In the genomic region with DNA sequence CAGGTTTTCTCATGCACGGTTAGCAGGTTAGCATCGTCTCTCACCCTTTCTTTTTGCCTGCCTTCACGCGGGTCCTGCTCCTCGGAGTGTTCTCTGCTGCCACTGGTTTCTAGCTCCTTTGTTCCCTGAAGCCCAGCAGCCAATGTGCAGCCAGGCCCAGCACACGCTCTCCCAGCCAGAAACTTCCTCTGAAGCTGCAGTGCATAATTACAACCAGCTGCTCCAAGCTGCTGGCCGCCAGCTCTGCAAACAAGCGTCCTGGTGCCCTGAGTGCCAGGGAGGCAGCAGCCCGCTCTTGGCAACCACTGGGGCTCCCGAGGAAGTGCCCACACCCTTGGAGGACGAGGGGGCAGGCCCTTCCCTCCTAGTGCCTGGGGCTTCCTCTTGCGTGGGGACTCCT, we compare ENCODE assay signal across 8 mouse cellular contexts.
DNase-seq lines count a peak whose midpoint lies in the region; ATAC-seq and TF ChIP-seq lines count a peak whose summit lies in the region.

No protein-coding gene starts in this region.

- peak; percentile 95 for ATAC-seq in hindbrain, postnatal 0 days

- H3K36me3 ChIP-seq in hindbrain, postnatal 0 days (ENCODE audit: insufficient read depth, low read length), result no peaks in the 10 kb centered on the region
- no peaks in the 10 kb centered on the region for H3K36me3 ChIP-seq in megakaryocyte, embryonic 14.5 days (replicated peaks; ENCODE audit: low read length)

- 1% methylated on average over 12 of the region's 12 CpGs for WGBS in hindbrain, postnatal 0 days

- peak overlapping the region; percentile 37 for H3K4me2 ChIP-seq in hindbrain, postnatal 0 days (ENCODE audit: low read depth, low read length)

- DNase-seq in adrenal gland, postnatal 10 days, result peak; percentile 70
- peak; percentile 90 for DNase-seq in embryo, embryonic 10.5 days (ENCODE audit: low spot score)
- peak; percentile 78 for DNase-seq in gastrocnemius, postnatal 25 days
- DNase-seq in hindbrain, postnatal 0 days (ENCODE audit: low spot score), result peak; percentile 94
- peak; percentile 37 to 50 for DNase-seq in left cerebral cortex, adult 2 months (ENCODE audit: extremely low spot score in 1 of 2, low spot score in 2 of 2)
- peak; percentile 59 to 70 for DNase-seq in right cerebral cortex, postnatal 36 days (ENCODE audit: low spot score in 2 of 2)
- DNase-seq in natural killer cell, adult 2 months (ENCODE audit: low spot score in 2 of 2), result no peak

- intact Hi-C loops in left cerebral cortex, adult 2 months (cut with DNase I), result loop anchor here (5.0 kb wide), 1 partner anchor 77 kb away; no protein-coding TSS in a partner anchor

- no peak overlapping the region for H3K4me3 ChIP-seq in hindbrain, postnatal 0 days (ENCODE audit: low read length)
- H3K4me3 ChIP-seq in left cerebral cortex, adult 2 months, result no peak overlapping the region
- H3K4me3 ChIP-seq in megakaryocyte, embryonic 14.5 days (replicated peaks), result peak overlapping the region; percentile 71

- H3K4me1 ChIP-seq in hindbrain, postnatal 0 days (ENCODE audit: insufficient read depth, low read length), result peaks cover 20% of the 10 kb centered on the region
- H3K4me1 ChIP-seq in megakaryocyte, embryonic 14.5 days, result peaks cover 55% of the 10 kb centered on the region

- peak overlapping the region; percentile 19; the same call in 1 of the 2 replicates for H3K9ac ChIP-seq in hindbrain, postnatal 0 days (replicated peaks; ENCODE audit: low read length)

- H3K9me3 ChIP-seq in hindbrain, postnatal 0 days (ENCODE audit: low read length), result no peaks in the 10 kb centered on the region
- H3K9me3 ChIP-seq in megakaryocyte, embryonic 14.5 days, result no peaks in the 10 kb centered on the region

- no peaks in the 10 kb centered on the region for H3K27me3 ChIP-seq in hindbrain, postnatal 0 days (ENCODE audit: insufficient read depth, low read length)
- H3K27me3 ChIP-seq in megakaryocyte, embryonic 14.5 days (replicated peaks), result peaks cover 65% of the 10 kb centered on the region

- TF ChIP-seq CTCF in hindbrain, postnatal 0 days (IDR thresholded peaks at IDR 0.05; ENCODE audit: low read depth), result peak; percentile 17; the same call in 1 of the 2 replicates
- no peak; the same call in 1 of the 2 replicates for TF ChIP-seq CTCF in left cerebral cortex, adult 2 months (IDR thresholded peaks at IDR 0.05)

- H3K27ac ChIP-seq in hindbrain, postnatal 0 days, result peak overlapping the region; percentile 70
- no peak overlapping the region for H3K27ac ChIP-seq in left cerebral cortex, adult 2 months

Comparison
In these comparisons a context has a peak if more than half of its experiments do, and no peak if none do; other contexts are left out.
1. DNase-seq: peak in adrenal gland, postnatal 10 days (single experiment), embryo, embryonic 10.5 days (single experiment), gastrocnemius, postnatal 25 days (single experiment), hindbrain, postnatal 0 days (single experiment), left cerebral cortex, adult 2 months (2 of 2) and right cerebral cortex, postnatal 36 days (2 of 2); none in natural killer cell, adult 2 months (0 of 2).